Mouse (Mus musculus) myocyte (in vitro differentiated cells): ENCODE measurements around the gene Phox2b.

ENCODE experiments used
- POLR2A ChIP-seq: IDR thresholded peaks from one replicate; pipeline ENCODE4 v1.6.1; 2011; ENCODE audit warnings: low read depth, mild to moderate bottlenecking, control low read depth, moderate library complexity; ENCODE audit not compliant: insufficient read length
- REST ChIP-seq: IDR thresholded peaks from one replicate; pipeline ENCODE4 v1.6.1; 2011; ENCODE audit warnings: mild to moderate bottlenecking, control low read depth, moderate library complexity; ENCODE audit not compliant: insufficient read depth, insufficient read length
- USF1 ChIP-seq: IDR thresholded peaks from one replicate; pipeline ENCODE4 v1.6.1; 2011; ENCODE audit warnings: low read depth, mild to moderate bottlenecking, control low read depth, moderate library complexity

- TF ChIP-seq POLR2A = no peak
- no peak for TF ChIP-seq USF1
- no peak for TF ChIP-seq REST
Observed at GRCm38 (mm10) chr5:67057803-67058202, 41.3 kb downstream of the Phox2b start.
